Mouse (Mus musculus) stomach, postnatal 0 days (tissue): ENCODE data around the gene Rai2.

ENCODE experiments used
- CTCF ChIP-seq: IDR thresholded peaks from 2 replicates; pipeline ENCODE4 v1.5.1; 2016; ENCODE audit warnings: antibody characterized with exemption, low read depth, mild to moderate bottlenecking, moderate library complexity
- EP300 ChIP-seq: optimal IDR thresholded peaks from 2 replicates; pipeline ENCODE3; 2016; ENCODE audit warnings: antibody characterized with exemption

- TF ChIP-seq CTCF (no peak), EP300 (no peak)
Observed at GRCm38 (mm10) chrX:161689336-161689735, 27.5 kb upstream of the Rai2 start.
